Mouse (Mus musculus) forebrain, embryonic 12.5 days (tissue): ENCODE measurements around the gene Banf1. TPM values are rescaled to one million over a fixed set of nuclear protein-coding genes. Genes with fewer than 3 reads are reported as not detected.

ENCODE experiments used
- ATAC-seq: fragments of 200-750 bp; cut with Nextera tagmentation; 2 replicates; pipeline ENCODE4 v1.8.0; 2017; ENCODE audit warnings: moderate TSS enrichment; ENCODE audit not compliant: low FRiP score
- H3K27ac ChIP-seq: fragments of 300-500 bp; sonication (generic); 2 replicates; pipeline ENCODE4 v1.5.1; 2016; ENCODE audit warnings: mild to moderate bottlenecking
- H3K27me3 ChIP-seq: fragments of 300-500 bp; sonication (generic); 2 replicates; pipeline ENCODE4 v1.6.1; 2016; ENCODE audit warnings: mild to moderate bottlenecking
- H3K36me3 ChIP-seq: fragments of 300-500 bp; sonication (generic); replicated peaks from 2 replicates; pipeline ENCODE4 v1.6.1; 2016; ENCODE audit warnings: mild to moderate bottlenecking
- H3K4me1 ChIP-seq: fragments of 300-500 bp; sonication (generic); 2 replicates; pipeline ENCODE4 v1.6.1; 2016
- H3K4me2 ChIP-seq: fragments of 300-500 bp; sonication (generic); 2 replicates; pipeline ENCODE4 v1.6.1; 2016; ENCODE audit warnings: mild to moderate bottlenecking, moderate library complexity
- H3K4me3 ChIP-seq: fragments of 300-500 bp; sonication (generic); replicated peaks from 2 replicates; pipeline ENCODE4 v1.5.1; 2016; ENCODE audit warnings: mild to moderate bottlenecking
- H3K9ac ChIP-seq: fragments of 300-500 bp; sonication (generic); 2 replicates; pipeline ENCODE4 v1.6.1; 2016; ENCODE audit warnings: mild to moderate bottlenecking
- H3K9me3 ChIP-seq: fragments of 300-500 bp; sonication (generic); 2 replicates; pipeline ENCODE4 v1.6.1; 2016
- WGBS: fragments of 180-500 bp; shearing (Covaris S2); methylation state at CpG from one replicate; pipeline ENCODE4 v1.1.7; 2016; 5-methylcytosine and 5-hydroxymethylcytosine counted together
- polyA plus RNA-seq: library from polyadenylated mRNA; unstranded; fragments of >200 nt; fragmentation: Nextera tagmentation; extraction: Ambion mirVana; gene quantifications from 2 replicates; pipeline ENCODE4 v1.2.1, GENCODE M21; 2016

Banf1 gene
- polyA plus RNA-seq, 1 experiment from 2014 or later: 423 TPM

DNA sequence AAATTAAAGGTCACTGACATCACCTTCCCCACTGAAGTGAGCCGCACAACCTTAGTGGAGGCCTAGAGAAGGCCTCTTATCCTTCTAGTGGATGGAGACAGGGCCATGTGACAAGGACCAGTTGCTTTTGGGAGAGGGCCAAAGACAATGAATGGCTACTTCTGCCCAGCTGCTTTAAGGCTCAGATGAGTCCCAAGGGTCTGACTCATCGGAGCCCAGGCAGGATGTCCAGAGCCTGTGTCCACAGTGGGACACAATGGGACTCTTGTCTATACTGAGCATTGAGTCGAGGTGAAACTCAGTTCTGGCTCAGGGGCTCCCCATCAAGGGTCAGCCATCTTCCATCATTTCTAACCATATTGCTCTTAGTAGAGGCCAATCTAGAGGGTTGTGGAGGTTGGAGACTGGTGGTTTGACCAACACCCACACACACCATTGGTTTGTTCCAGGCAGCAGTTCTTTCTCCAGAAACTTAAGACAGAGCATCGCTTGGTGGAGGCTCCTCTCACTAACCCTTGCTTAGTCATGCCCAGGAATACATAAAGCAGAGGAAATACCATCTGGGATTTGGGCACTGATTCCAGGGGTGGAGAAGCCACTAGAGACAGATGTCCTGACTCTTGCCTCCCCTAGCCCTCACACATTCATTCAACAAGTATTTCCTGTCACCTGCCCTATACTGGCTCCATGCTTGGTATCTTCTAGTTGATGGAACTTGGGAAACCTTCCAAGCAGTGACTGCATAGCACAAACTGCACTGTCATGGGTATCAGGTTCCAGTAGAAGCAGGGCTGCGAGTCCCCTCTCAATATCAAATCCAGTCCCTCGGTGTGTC, 21.5 kb downstream of the Banf1 start:
- Histone ChIP-seq H3K27me3 (peaks cover 14% of the 10 kb centered on the region), H3K27ac (no peak overlapping the region), H3K9me3 (no peaks in the 10 kb centered on the region), H3K36me3 (no peaks in the 10 kb centered on the region), H3K4me3 (no peak overlapping the region), H3K9ac (no peak overlapping the region), H3K4me1 (peaks cover 5% of the 10 kb centered on the region), H3K4me2 (no peak overlapping the region)
- 82% methylated on average over 6 of the region's 6 CpGs for WGBS
- ATAC-seq: no peak

DNA sequence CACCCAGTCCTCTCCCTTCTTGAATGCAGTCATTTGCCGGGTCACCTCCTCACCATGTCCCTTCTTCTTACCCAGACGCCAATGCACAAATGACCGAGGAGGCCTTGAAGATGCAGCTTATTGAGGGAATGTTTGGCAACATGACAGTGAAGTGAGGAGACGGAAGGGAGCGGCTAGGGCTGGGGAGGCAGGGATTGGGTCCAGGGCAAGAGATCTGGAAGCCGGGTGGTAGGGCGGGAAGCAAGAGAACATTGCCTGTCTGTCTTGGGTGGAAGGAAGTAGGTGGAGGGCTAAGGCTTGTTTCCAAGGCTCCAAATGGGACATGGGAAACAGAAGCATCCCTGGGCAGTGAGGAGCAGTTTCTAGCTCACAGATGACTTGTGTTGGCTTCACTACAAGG, 25.6 kb downstream of the Banf1 start:
- Histone ChIP-seq H3K4me1 (no peaks in the 10 kb centered on the region), H3K4me3 (no peak overlapping the region), H3K36me3 (no peaks in the 10 kb centered on the region), H3K9ac (no peak overlapping the region), H3K9me3 (no peaks in the 10 kb centered on the region), H3K27ac (no peak overlapping the region), H3K27me3 (no peaks in the 10 kb centered on the region), H3K4me2 (no peak overlapping the region)
- 88% methylated on average over 7 of the region's 7 CpGs for WGBS
- no peak for ATAC-seq

DNA sequence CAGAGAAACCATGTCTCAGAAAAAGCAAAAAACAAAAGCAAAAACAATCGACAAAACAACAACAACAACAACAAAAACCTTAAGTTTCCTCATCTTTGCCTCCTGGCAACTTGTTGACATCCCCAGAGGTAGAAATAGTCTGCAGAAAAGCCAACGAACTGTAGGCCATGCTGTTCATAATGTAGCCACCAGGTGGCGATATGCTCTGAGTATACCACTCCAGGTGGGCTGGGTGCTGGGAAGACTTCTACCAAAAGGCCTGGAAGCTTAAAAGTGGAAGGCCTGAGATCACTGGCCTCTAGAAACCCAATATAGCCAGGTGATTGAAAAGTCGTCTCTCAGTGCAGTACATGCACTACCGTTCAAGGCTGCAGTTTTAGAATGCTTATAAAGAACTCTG, 29.0 kb downstream of the Banf1 start:
- no peak overlapping the region for H3K9ac ChIP-seq
- ATAC-seq: no peak
- H3K27ac ChIP-seq: no peak overlapping the region

DNA sequence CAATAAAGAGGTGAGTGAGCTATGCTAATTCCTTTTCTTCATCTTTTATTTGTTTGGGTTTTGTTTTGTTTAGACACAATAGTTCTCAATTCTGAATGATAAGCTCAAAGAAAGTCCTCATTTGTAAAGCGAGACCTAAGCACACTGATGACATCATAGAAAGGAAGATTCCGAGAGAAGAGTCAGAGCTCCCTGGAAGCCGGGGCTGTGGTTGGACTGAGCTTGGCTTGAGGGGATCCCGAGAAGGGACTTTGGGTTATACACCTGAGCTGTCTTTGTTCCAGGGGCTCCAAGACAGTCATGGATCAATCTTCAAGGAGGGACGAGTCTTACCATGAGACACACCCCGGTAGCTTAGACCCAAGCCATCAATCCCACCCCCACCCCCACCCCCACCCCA, 31.5 kb downstream of the Banf1 start, which contains the start of gene Catsper1:
Catsper1 (plus strand) TSS at position 301 of the 400 bp plus-strand sequence.
- no peak within 1 kb of the TSS for H3K27ac ChIP-seq
- H3K4me3 ChIP-seq: no peak within 1 kb of the TSS
- H3K36me3 ChIP-seq: no peaks in the 10 kb centered on the region
- ATAC-seq: no peak
- H3K4me1 ChIP-seq: no peaks in the 10 kb centered on the region
- WGBS: 86% methylated on average over 6 of the region's 6 CpGs
- H3K9me3 ChIP-seq: no peaks in the 10 kb centered on the region
- H3K4me2 ChIP-seq: no peak within 1 kb of the TSS
- H3K9ac ChIP-seq: no peak within 1 kb of the TSS
- H3K27me3 ChIP-seq: no peaks in the 10 kb centered on the region

More for the DNA sequence above, 29.0 kb downstream of the Banf1 start:
- no peak overlapping the region for H3K4me2 ChIP-seq
- H3K27me3 ChIP-seq: no peaks in the 10 kb centered on the region
- H3K4me1 ChIP-seq: no peaks in the 10 kb centered on the region
- WGBS: 20% methylated on average over 5 of the region's 5 CpGs
- no peaks in the 10 kb centered on the region for H3K9me3 ChIP-seq
- no peak overlapping the region for H3K4me3 ChIP-seq
- no peaks in the 10 kb centered on the region for H3K36me3 ChIP-seq

DNA sequence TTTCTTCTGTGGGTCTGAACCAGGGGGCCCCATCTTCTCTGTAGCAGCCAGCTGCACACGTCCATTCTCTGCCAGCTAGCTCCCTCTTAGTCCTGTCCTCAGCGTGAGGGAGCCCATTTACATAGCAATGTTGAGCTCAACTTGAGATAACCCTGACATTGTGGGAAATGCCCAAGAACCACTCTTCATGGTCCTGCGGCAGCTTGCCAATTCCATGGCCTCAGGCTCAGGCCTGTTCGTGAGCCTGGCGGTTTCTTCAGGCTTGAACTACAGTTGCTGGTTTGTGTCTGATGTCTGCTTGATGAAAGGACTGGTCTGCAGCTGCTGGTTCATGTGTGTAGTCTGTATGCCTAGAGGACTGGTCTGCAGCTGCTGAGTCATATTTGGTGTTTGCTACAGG, 32.2 kb downstream of the Banf1 start:
- Histone ChIP-seq H3K9me3 (no peaks in the 10 kb centered on the region), H3K27me3 (no peaks in the 10 kb centered on the region), H3K4me2 (no peak overlapping the region), H3K27ac (no peak overlapping the region), H3K9ac (no peak overlapping the region), H3K4me1 (no peaks in the 10 kb centered on the region), H3K4me3 (no peak overlapping the region), H3K36me3 (no peaks in the 10 kb centered on the region)
- ATAC-seq: no peak
- 86% methylated on average over 5 of the region's 5 CpGs for WGBS

DNA sequence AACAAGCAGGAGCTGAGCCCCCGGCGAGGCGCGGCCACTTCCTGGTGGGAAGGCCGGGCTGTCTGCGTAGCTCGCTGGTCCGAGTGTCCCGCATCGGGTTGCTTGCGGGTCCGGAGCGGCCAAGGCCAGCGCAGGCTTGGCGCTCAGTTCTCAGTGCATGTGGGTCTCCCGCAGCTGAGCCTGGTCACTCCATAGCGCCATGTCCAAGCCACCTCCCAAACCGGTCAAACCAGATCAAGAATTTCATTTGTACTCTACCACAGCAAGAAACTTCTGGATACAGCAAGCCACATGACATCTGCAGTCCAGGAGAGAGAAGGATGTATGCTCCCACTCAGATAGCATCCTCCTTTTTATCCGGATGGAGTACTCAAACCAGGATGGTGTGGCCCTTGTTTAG, 39.0 kb downstream of the Banf1 start:
- Histone ChIP-seq H3K27me3 (no peaks in the 10 kb centered on the region), H3K27ac (no peak overlapping the region), H3K9me3 (no peaks in the 10 kb centered on the region), H3K4me2 (no peak overlapping the region), H3K4me3 (no peak overlapping the region), H3K4me1 (no peaks in the 10 kb centered on the region), H3K36me3 (no peaks in the 10 kb centered on the region), H3K9ac (no peak overlapping the region)
- ATAC-seq: no peak
- 81% methylated on average over 19 of the region's 19 CpGs for WGBS

DNA sequence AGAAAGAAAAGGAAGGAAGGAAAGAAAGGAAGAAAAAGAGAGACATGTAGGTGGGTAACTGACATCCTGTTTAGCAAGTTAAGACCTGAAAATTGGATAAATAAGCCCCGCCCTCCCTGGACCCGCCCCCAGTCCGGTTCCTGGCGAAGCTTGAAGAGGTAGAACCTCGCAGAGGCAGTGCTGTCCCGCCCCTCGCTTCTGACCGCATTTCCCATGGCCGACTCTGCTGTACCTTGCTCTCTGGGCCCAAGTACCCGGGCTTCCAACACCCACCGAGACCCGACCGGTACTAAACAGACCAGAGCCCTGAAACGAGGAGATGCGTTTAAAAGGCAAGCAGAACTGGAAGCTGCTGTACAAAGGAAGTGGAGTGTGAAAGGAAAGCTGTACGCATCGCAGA, 43.2 kb downstream of the Banf1 start:
- Histone ChIP-seq H3K36me3 (no peaks in the 10 kb centered on the region), H3K4me1 (no peaks in the 10 kb centered on the region), H3K27ac (no peak overlapping the region), H3K4me3 (no peak overlapping the region), H3K27me3 (no peaks in the 10 kb centered on the region), H3K4me2 (no peak overlapping the region), H3K9ac (no peak overlapping the region), H3K9me3 (no peaks in the 10 kb centered on the region)
- no peak for ATAC-seq
- WGBS: 65% methylated on average over 17 of the region's 17 CpGs

Other genes with a start within 250 kb of the Banf1 start
- gene Klc2, start 248.6 kb downstream of the Banf1 start, polyA plus RNA-seq: 45.8 and 46.0 TPM in 2 replicates
- gene Pacs1, start 94.0 kb downstream of the Banf1 start, polyA plus RNA-seq: 29.4 and 30.9 TPM in 2 replicates
- 415 and 417 TPM in 2 replicates for gene Sf3b2, start 71.7 kb downstream of the Banf1 start, polyA plus RNA-seq
- gene Gal3st3, start 68.8 kb downstream of the Banf1 start, polyA plus RNA-seq: 17.5 and 21.8 TPM in 2 replicates
- not detected in 2 replicates for gene Catsper1, start 31.4 kb downstream of the Banf1 start, polyA plus RNA-seq
- gene Cst6, start 17.6 kb downstream of the Banf1 start, polyA plus RNA-seq: 0.66 and 0.67 TPM in 2 replicates
- 75.7 and 78.3 TPM in 2 replicates for gene Eif1ad, start 427 bp downstream of the Banf1 start, polyA plus RNA-seq
- gene Sart1, start 21.5 kb upstream of the Banf1 start, polyA plus RNA-seq: 113 and 125 TPM in 2 replicates
- gene Tsga10ip, start 35.4 kb upstream of the Banf1 start, polyA plus RNA-seq: not detected in 2 replicates
- 257 and 260 TPM in 2 replicates for gene Drap1, start 57.8 kb upstream of the Banf1 start, polyA plus RNA-seq
- 48.3 and 50.8 TPM in 2 replicates for gene AI837181, start 58.0 kb upstream of the Banf1 start, polyA plus RNA-seq
- gene Fosl1, start 80.4 kb upstream of the Banf1 start, polyA plus RNA-seq: not detected in 2 replicates
- gene Ccdc85b, start 90.7 kb upstream of the Banf1 start, polyA plus RNA-seq: 8.0 and 9.0 TPM in 2 replicates
- 122 and 128 TPM in 2 replicates for gene Fibp, start 93.4 kb upstream of the Banf1 start, polyA plus RNA-seq
- 3.1 and 3.7 TPM in 2 replicates for gene Ctsw, start 101.3 kb upstream of the Banf1 start, polyA plus RNA-seq
- gene Efemp2, start 106.8 kb upstream of the Banf1 start, polyA plus RNA-seq: 40.2 and 41.9 TPM in 2 replicates
- gene Mus81, start 121.2 kb upstream of the Banf1 start, polyA plus RNA-seq: 40.6 and 42.7 TPM in 2 replicates
- 3,168 and 3,195 TPM in 2 replicates for gene Cfl1, start 123.3 kb upstream of the Banf1 start, polyA plus RNA-seq
- 0.26 TPM in 1 of 2 replicates, not detected in the other for gene 1700020D05Rik, start 136.6 kb upstream of the Banf1 start, polyA plus RNA-seq
- 29.3 and 29.5 TPM in 2 replicates for gene Snx32, start 143.4 kb upstream of the Banf1 start, polyA plus RNA-seq
- gene Ovol1, start 193.5 kb upstream of the Banf1 start, polyA plus RNA-seq: 0.22 and 0.27 TPM in 2 replicates
- 1.6 TPM in 2 replicates for gene Ap5b1, start 200.9 kb upstream of the Banf1 start, polyA plus RNA-seq
- 162 and 191 TPM in 2 replicates for gene Rnaseh2c, start 234.7 kb upstream of the Banf1 start, polyA plus RNA-seq
- 65.7 and 77.2 TPM in 2 replicates for gene Kat5, start 243.1 kb upstream of the Banf1 start, polyA plus RNA-seq